Mouse (Mus musculus): ENCODE data around the gene Rnf227.

GRCm38 (mm10) chr11:69377766-69378165 is 37.5 kb downstream of the Rnf227 start:
- TF ChIP-seq CTCF (IDR thresholded peaks at IDR 0.05; ENCODE audit: insufficient read depth, low read length), result no peak
- no peak for TF ChIP-seq POLR2A (IDR thresholded peaks at IDR 0.05; ENCODE audit: borderline replicate concordance, extremely low read depth, low read depth, low read length)

Data from lung, adult 2 months (tissue).